Mouse (Mus musculus) kidney, adult 2 months (tissue): ENCODE data around the gene Hoxc5.

ENCODE experiments used
- CTCF ChIP-seq: fragments of 200-500 bp; conservative IDR thresholded peaks from 2 replicates; pipeline ENCODE4 v1.5.1; 2011; ENCODE audit warnings: low read depth, mild to moderate bottlenecking, control low read depth, low read length, moderate library complexity, mixed read lengths; ENCODE audit not compliant: insufficient read depth, insufficient read length
- POLR2A ChIP-seq: fragments of 200-500 bp; IDR thresholded peaks from one replicate; pipeline ENCODE4 v1.6.1; 2011; ENCODE audit warnings: low read depth, low read length, control low read depth

- TF ChIP-seq POLR2A, result no peak
- TF ChIP-seq CTCF, result no peak
Measured at GRCm38 (mm10) chr15:102945185-102946077, 21.8 kb upstream of the Hoxc5 start.
